Mouse (Mus musculus) spleen, adult 2 months (tissue): ENCODE data around the gene Akap13.

Experiments used
- CTCF ChIP-seq: fragments of 200-500 bp; IDR thresholded peaks from 2 replicates; pipeline ENCODE4 v1.5.1; 2011; ENCODE audit warnings: mild to moderate bottlenecking, inconsistent platforms; ENCODE audit not compliant: insufficient read depth, insufficient read length, insufficient replicate concordance; ENCODE audit errors: extremely low read depth
- POLR2A ChIP-seq: fragments of 200-500 bp; IDR thresholded peaks from 2 replicates; pipeline ENCODE4 v1.6.1; 2011; ENCODE audit warnings: low read depth, low read length, inconsistent platforms

- TF ChIP-seq CTCF: no peak
- no peak for TF ChIP-seq POLR2A
Measured at GRCm38 (mm10) chr7:75587727-75588126, 132.4 kb downstream of the Akap13 start.
